Mouse (Mus musculus) right cerebral cortex, postnatal 25 days (tissue): ENCODE results near the gene Map7d2.
A peak's percentile ranks its signal among the peaks of the same experiment; 100 is the strongest.
"Not testable (repeated sequence)": the region's sequence is repeated elsewhere in the genome, so short reads cannot be mapped to it uniquely, and the experiment has no call there.

ENCODE experiments used
- DNase-seq: peaks from one replicate; pipeline ENCODE4 v3.0.0; 2022

The Map7d2 gene

DNA sequence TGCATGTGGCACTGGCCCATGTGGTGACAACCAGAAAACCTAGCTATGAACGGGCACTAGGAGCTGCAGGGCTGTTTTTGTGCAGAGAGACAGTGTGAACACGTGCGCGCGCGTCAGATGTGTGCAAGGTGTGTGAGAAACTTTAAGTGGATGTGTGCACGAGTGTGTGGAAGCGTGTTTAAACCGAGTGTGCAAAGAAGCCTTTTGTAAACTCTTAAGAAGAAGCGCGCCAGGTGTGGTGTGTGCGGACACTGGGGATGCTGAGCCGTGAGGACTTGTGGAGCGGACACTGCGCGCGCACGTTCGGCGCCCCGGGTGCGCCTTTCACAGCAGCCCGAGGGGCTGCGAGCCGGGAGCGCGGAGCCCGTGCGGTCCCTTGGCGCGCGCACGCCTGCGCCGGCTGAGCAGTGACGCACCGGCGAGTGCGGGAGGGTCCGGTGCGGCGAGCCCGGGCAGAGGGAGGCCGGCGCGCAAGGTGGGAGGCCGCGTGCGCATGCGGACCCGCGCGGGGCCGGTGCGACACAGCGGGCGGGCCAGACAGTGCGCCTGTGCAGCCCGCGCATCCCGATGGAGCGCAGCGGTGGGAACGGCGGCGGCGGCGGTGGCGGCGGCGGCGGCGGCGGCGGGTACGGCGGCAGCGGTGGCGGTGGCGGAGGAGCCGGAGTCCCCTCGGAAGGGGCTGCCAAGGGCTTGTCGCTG, at the start of gene Map7d2:
Gene Map7d2 (plus strand): TSS at position 443 of the 699 bp plus-strand sequence.
- DNase-seq: peak; percentile 76

DNA sequence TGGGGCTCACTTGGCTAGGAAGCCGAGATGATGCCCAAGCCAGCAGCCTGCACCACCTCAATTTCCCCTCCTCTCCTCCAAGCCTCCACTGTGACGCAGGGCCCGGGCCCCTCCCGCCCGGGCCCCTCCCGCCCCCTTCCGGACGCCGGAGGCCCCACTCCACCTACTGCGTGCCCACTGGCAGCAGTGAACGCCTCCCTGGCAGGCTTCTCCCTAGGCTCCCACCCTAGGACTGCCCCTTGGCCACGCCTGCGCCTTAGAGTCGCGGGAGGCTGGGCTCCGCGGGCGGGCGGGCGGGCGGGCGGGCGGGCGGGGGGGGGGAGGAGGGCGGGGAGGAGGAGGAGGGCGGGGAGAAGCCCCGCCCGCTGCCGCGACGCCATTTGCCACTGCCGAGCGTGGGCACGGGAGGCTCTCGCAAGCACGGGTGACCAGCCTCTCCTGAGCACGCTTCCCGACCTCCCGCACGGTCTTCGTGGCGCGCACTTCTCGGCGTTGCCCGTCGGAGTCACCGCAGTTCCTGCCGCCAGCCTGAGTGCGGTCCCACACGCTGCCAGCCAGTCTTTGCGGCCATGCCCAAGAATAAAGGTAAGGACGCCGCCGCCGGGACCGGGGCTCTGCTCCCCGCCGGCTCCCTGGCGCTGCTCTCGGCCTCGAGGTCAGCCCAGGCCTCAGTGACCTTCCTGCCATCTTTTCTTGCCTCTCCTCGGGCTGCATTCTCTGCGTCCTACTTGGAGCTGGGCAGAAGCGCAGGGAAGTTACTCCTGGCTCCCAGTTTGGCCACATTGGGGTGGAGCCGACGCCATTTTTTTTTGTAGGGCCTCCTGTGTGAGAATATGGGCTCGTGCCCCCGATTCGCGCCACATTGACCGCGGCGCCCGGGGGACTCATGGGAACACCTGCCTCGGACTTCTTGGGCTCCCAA, 42.3 kb upstream of the Map7d2 start, which contains the start of gene Eif1ax:
Gene Eif1ax (plus strand): TSS at position 348 of the 922 bp plus-strand sequence.
- DNase-seq: peak; percentile 63

DNA sequence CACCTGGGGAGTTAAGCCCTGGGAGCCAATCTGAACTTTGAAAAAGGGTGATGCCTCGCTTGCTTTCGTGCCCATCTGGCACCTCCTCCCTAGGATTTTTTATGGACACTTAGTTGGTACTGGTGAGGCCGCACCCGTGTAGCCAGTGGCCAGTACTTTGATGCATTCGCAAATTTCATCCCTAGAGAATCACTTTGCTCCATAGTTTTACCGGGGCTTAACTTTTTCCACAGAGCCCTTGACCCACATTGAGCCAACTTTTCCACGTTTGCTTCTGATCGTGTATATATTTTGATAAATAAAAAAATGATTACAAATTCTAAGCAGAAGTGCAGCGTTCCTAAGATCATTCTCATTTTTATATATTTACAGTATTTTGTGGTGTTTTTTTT, 41.6 kb upstream of the Map7d2 start:
- no peak for DNase-seq

DNA sequence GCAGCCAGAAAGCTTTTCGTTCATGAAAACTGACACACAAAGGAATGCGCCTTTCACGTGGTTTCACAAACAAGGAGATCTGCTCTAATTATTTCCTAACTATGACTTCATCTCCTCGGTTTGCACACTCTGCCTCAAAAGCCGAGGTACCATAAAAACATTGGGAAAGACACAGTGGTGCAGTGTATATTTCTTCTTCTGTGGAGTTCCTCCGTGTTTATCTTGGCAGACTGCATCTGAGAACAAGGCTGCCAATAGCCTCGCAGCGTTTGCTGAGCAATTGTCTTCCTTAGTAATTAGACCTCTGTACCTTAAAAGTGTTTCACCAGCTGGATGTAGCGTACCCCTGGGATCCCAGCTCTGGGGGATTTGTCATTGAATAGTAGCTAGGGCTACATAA, 27.3 kb upstream of the Map7d2 start:
- DNase-seq: no peak

DNA sequence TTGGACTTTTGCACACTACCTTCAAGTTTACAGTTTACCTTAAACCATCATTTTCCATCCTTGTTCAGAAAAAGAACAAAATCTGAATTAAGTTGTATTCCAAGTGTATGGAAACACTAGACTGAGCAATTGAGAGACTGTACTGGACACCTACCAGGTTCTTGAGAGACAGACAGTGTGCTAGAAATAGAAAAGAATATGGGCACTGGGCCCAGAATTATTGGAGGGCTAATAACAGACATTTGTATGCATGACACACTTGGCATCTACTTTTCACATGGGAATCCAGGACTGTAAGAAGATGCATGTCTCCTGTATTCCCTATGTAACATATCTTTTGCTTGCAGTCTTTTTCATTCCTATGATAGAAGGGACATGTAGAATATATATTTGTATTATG, 25.4 kb upstream of the Map7d2 start:
- no peak for DNase-seq

DNA sequence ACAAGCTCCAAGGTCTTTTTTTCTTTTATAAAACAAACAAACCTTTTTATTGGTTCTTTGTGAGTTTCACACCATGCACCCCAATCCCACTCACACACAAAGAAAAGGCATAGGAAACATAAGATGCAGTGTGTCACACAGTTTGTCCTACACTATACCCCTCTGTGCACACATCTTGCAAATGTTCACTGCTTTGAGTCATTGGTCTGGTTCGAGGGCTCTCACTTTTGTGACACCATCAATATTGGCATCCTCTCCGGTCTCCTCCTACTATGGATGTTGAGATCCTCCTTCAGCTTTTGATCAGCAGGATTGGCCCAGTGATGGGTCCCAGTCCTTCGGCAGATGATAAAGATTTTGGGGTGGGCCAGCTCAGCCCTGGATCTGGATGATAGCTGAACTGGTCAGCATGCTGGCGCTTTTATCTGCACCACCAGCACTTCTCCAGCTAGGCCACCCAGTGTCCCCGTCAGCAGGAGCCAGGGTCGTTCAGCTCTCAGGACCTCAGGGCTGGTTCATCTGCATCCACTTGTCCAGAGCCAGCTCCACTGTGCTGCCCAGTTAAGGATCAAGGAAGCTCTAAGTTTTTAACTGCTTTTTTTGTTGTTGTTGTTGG, 23.9 kb upstream of the Map7d2 start:
- DNase-seq: no peak

DNA sequence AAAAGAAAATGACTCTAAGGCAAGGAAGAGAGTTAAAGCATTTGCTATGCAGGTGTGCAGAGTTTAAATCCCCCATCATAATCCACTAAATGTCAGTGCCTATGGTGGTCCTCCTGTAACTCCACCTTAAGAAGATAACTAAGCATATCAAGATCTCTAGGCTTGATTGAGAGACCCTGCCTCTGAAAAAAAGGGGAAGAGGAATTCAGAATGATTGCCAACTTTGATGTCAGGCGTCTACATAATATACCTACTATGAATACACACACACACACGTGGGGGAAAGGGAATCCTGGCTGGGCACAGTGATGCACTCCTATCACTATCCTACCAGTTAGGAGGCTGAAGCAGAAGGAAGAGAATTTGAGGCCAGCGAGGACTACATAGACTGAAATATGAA, 23.1 kb upstream of the Map7d2 start:
- DNase-seq: no peak

DNA sequence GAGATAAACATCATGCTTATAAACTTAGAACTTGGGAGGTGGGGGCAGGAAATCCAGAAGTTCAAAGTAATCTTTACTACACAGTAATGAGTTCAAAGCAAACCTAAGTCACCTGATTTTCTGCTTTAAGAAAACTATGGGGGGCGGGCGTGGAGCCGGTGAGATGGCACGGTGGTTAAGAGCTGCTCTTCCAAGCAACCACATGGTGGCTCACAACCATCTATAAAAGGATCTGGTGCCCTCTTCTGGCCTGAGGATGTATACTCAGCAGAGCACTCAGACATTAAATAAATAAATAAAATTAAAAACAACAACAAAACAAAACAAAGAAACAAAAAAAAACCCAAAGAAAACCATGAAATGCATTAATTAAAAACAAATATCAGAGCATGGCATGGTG, 5.1 kb upstream of the Map7d2 start:
- no peak for DNase-seq

DNA sequence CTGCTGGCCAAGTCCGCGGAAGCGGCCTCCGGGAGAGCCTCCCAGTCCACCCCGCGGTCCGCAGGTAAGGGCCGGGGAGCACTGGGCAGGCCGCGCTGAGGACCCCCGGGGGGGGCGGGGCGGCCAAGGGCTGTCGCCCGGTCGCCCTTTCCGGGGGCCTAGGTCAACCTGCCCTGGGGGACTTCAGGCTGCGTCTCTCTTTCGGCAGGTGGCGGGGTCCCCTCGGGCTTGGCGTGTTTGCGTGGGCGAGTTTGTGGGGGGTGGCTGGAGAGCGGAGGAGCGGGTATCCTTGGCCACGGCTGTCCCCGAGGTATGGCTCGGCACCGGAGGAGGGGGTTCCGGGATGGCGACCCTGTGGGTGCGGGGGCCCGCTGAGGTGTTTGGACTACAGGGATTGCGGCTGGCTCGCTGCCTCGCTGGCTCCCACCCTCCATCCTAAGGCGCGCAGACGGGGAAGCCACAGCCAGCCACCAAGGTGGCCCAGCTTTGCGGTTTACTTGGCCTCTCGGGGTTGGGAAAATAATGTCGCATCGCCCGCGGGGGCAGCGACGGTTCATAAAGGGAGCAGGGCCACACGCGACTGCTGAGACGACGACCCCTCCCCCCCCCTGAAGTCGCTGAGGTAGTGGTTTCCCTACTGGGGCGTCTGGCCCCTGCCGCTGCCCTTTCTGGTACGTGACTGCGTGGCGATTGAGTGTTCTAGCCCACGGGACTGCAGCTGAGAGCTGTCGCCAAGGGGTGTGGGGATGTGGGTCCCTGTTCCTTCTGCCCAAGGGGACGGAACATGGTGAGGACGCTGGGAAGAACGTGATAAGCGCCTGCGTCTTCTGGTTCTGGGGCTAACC, 679 bp downstream of the Map7d2 start:
- DNase-seq: peak; percentile 24

DNA sequence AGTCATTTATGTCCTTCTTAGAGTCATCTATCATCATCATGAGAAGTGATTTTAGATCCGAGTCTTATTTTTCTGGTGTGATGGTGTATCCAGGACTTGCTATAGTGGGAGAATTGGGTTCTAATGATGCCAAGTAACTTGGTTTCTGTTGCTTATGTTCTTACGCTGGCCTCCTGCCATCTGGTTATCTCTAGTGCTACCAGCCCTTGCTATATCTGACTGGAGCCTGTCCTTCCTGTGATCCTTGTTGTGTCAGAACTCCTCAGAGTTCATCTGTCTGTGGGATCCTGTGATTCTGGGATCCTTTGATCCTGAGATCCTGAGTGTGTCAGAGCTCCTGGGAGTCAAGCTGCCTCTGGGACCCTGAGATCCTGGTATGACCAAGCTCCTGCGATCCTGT, 16.1 kb downstream of the Map7d2 start:
- not testable (repeated sequence) for DNase-seq

DNA sequence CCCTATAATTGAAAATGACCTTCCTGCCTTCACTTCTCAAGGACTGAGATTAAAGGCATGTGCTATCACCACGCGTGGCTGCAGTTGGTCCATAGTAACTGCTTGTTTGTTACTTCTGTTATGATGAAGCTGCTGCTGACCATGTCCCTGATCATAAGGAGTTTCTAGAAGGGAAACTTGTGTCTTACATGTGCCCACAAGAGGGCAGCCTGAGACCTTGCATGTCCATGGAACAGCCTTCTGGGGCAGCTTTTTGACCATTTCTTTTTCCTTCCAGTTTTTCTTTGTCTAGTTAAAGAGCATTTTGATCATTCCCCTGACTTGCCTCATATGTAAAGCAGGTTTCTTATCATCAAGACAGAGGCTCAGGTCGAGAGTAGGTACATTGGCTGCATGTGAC, 27.8 kb downstream of the Map7d2 start:
- DNase-seq: peak; percentile 6

DNA sequence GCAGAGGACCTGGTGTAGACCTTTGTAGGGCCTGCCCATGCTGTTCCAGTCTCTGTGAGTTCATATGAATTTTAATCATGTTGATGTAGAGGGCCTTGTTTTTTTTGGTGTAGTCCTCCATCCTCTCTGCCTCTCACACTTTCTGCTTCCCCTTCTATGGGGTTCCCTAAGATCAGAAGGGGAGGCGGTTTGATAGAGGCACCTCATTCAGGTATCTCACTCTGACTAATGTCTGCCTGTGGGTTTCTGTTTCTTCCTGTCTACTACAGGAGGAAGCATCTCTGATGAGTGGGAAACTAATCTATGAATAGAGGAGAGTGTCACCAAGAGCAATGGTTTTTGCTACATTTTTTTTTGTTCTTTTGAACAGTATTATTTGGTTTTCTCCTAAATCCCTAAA, 32.8 kb downstream of the Map7d2 start:
- no peak for DNase-seq

DNA sequence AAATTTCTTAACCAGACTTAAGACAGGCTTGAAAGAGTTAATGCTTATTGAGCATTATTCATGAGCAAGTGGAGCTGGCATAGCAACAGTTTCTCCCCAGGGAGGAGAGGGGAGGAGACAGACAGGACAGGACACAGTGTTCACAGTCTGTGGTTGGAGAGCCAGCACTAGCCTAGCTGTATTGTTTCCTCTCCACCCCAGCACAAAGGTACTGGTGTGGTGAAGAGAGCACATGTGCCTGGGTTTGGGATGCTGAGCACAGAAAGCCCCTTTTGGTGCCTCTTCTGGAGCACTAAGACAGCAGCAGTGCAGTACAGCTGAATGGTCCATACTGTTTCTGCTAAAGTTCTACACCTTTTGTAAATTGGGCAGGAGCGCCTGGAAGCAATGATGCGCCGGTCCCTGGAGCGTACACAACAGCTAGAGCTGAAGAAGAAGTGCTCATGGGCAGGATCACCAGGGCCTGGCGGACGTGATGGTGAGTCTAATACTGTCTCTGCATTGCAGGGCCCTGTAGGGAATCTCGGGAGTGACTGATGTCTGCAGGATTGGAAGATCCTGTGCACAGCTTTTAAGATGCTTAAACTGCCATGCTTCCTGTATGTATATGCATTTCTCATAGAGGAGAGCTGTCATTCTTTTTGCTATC, 44.8 kb downstream of the Map7d2 start:
- no peak for DNase-seq

DNA sequence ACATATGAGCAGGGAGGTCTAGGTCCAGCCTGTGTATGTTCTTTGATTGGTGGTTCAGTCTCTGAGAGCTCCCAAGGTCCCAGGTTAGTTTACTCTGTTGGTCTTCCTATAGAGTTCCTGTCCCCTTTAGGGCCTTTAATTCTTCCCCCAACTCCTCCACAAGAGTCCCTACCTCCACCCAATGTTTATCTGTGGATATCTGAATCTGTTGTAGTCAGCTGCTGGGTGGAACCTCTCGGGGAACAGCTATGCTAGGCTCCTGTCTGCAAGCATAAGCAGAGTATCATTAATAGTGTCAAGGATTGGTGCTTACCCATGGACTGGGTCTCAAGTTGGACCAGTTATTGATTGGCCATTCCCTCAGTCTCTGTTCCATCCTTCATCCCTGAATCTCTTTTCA, 60.4 kb downstream of the Map7d2 start:
- DNase-seq: no peak

DNA sequence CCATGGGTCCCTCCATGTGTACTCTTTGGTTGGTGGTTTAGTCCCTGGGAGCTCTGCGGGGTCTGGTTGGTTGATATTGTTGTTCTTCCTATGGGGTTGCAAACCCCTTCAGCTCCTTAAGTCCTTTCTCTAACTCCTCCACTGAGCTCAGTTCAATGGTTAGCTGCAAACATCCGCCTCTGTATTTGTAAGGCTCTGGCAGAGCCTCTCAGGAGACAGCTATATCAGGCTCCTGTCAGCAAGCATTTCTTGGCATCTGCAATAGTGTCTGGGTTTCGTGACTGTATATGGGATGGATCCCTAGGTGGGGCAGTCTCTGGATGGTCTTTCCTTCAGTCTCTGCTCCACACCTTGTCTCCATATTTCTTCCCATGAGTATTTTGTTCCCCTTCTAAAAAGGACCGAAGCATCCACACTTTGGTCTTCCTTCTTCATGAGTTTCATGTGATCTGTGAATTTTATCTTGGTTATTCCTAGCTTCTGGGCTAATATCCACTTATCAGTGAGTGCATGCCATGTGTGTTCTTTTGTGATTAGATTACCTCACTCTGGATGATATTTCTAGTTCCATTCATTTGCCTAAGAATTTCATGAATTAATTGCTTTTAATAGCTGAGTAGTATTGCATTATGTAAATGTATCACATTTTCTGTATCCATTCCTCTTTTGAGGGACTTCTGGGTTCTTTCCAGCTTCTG, 64.0 kb downstream of the Map7d2 start:
- DNase-seq: not testable (repeated sequence)

DNA sequence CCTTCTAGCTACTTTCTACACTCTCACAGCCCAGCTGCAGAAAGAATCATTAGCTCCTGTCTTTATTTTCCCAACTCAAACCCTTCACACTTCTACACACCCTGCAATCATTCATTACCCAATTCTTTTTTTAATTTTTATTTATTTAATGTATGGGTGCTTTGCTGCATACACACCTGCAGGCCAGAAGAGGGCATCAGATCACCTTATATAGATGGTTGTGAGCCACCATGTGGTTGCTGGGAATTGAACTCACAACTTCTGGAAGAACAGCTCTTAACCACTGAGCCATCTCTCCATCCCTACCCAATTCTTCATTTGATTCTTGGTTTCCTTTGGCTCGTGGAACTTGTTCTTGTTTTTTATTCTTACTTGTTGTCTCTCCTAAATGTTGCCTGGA, 69.9 kb downstream of the Map7d2 start:
- DNase-seq: no peak

DNA sequence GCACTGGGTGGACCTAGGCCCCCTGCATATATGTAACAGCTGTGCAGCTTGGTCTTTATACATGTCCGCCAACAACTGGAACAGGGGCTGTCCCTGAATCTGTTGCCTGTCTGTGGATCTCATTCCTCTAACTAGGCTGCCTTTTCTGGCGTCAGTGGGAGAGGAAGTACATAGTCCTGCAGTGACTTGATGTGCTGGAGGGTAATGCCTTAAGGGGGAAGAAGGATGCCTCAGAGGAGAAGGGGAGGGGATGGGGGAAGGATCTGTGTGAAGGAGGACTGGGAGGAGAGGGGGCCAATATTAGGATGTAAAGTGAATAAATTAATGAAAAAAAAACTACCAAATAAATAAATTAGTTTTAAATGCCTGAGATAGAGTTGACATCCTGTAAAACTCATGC, 88.8 kb downstream of the Map7d2 start:
- DNase-seq: no peak

DNA sequence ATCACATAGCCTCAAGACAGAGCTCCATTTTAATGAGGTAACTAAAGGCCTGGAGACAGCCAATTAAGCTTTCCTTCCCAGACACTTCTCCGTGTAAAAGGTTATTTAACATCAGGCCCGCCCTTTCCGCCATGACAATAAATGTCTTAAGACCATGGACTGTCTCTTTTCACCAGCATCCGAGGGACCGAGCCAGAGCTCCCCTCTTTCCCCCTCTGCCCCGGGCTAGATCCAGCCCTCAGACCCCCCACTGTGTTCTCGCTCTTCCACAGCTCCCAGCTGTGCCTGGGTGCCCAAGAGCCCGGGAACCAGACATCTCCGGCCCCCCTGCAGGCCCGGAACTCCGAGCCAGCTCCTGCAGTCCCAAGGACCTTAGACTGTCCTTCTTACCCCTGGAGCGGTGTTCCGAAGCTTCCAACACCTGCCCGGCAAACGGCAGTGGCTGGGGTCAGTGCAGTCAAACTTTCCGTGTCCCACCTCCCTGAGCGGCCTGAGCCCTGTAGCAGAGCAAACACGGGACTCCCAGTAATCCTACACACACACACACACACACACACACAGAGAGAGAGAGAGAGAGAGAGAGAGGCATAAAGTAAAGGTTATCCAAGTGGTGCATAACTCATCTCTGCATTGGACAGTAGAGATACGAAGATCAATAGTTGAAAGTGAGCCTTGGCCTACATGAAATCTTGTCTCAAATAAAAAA, 94.1 kb downstream of the Map7d2 start:
- no peak for DNase-seq

DNA sequence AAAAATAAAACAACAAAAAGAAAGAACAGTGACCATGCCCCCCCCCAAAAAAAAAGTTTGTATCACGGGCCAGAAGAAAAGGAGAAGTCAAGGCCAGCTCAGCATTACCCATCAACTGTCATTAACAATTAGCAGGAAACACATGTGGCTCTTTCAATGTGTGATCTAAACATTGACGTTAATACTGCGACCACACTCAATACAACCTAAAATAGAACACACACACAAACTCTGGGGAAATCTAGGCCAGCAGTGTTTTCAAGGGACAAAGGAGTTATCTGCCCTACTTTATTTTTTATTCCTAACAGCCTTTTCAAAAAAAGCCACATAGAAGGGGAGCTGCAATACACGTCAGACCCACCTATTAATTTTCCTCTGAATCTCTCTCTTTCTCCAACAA, 94.7 kb downstream of the Map7d2 start:
- DNase-seq: no peak

DNA sequence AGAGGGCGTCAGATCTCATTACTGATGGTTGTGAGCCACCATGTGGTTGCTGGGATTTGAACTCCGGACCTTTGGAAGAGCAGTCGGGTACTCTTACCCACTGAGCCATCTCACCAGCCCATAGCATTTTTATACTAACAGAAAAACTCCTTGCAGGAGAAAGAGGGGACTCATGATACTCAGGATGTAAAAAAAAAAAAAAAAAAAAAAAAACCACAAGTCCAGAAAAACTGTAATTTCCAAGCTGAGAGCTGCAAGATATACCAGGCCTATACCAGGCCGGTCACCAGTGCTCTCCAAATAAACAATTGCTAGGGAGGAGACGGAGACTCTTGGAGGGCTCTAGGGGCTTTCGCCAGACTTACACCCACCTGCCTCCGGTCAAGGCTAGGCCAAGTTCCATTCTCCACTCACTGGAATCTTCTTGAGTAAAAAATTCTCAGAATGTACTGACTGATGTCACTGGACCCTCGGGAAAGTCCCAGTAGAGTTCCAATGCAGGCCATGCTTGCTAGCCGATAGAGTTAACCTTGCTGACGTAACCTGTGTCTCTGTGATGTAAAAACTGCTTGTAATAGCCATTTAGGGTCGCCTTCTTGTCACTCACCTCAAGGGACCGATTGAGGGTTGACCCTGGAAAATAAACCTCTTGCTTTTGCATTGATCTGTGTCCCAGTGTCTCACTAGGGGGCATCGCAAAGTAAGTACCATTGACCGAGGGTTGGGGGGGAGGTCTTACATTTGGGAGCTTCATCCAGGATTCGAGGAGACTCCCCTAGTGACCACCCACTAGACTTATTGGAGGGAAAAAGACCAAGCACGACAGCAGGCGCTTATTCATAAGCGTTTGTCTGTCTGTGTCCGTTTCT, 95.7 kb downstream of the Map7d2 start:
- DNase-seq: no peak
